Comparison of ENCODE assay signal across 9 mouse cellular contexts in the genomic region with DNA sequence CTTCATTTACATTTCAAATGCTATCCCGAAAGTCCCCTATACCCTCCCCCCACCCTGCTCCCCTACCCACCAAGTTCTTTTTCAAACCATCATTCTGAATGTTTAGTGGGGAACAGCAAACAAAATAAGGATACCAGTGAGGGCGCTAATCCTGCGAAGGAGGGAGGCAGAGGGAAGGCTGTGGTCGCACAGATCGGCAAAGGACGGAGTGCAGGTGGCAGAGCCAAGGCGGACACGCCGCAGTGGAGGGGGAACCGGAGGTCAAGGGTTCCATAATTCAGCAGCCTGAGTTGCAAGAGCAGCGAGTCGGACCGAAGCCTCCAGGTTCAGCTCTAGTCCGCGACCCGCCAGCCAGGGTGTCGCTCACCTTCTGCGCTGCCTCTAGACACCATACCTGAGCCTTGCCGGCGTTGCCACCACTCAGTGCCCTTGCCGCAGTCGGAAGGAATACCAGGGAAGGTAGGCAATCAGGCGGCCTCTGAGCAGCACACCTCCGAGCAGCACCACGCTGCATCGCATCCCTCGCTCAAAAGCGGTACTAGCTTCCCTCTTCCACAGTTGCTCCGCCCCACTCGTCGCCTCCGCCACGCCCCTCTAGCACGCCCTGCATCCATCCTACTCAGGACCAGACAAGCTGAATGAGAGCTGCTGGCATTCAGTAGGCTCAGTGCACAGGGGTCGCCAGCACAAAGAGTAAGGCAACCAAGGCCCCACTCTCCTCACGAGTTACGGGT.
DNase-seq lines count a peak whose midpoint lies in the region; ATAC-seq lines count a peak whose summit lies in the region.
"Had no signal": no experiment of that assay in that cellular context is flagged by ENCODE, and none has a peak within 500 bp of the region (broad histone marks: within the 10 kb centered on the region; RNA-seq: fewer than 3 reads in every experiment).

No protein-coding gene starts in this region.

- no peak overlapping the region for H3K9ac ChIP-seq in heart, embryonic 14.5 days (ENCODE audit: low read length)
- H3K9ac ChIP-seq in midbrain, embryonic 15.5 days, result peak overlapping the region; percentile 62

- no peaks in the 10 kb centered on the region for H3K9me3 ChIP-seq in heart, embryonic 14.5 days (ENCODE audit: control insufficient read depth, low read length)
- H3K9me3 ChIP-seq in midbrain, embryonic 15.5 days, result no peaks in the 10 kb centered on the region

- H3K4me2 ChIP-seq in heart, embryonic 14.5 days (ENCODE audit: low read length), result peak overlapping the region; percentile 63
- peak overlapping the region; percentile 71 for H3K4me2 ChIP-seq in midbrain, embryonic 15.5 days

- no peak for DNase-seq in heart, adult 9 months (ENCODE audit: low spot score in 2 of 2)
- DNase-seq in cerebellum, adult 8-10 months, result peak; percentile 0
- DNase-seq in forelimb bud, embryonic 11.5 days (ENCODE audit: low read depth, low spot score), result peak; percentile 7
- DNase-seq in layer of hippocampus, postnatal 36 days, result peak; percentile 47 to 52
- no peak for DNase-seq in MN1 (ENCODE audit: low spot score)
- DNase-seq in spleen, postnatal 14 days (ENCODE audit: low spot score in 2 of 2), result no peak

- H3K4me3 ChIP-seq in heart, embryonic 14.5 days (ENCODE audit: control insufficient read depth in 1 of 2, insufficient read depth in 1 of 2, low read depth in 1 of 2, low read length in 2 of 2), result peak overlapping the region; percentile 31 to 32
- peak overlapping the region; percentile 64 for H3K4me3 ChIP-seq in midbrain, embryonic 15.5 days

- ATAC-seq in heart, embryonic 14.5 days (ENCODE audit: insufficient number of reproducible peaks, insufficient read depth, low FRiP score, low read depth), result no peak
- ATAC-seq in midbrain, embryonic 15.5 days (replicated peaks), result peak; percentile 99

- no peak overlapping the region for H3K27ac ChIP-seq in heart, embryonic 14.5 days (replicated peaks in 1 of 2; ENCODE audit: control insufficient read depth in 1 of 2, insufficient read depth in 1 of 2, low read depth in 2 of 2, low read length in 2 of 2)
- peak overlapping the region; percentile 57 for H3K27ac ChIP-seq in midbrain, embryonic 15.5 days
- H3K27ac ChIP-seq: macrophage had no signal

- 4% methylated on average over 37 of the region's 37 CpGs for WGBS in heart, embryonic 14.5 days
- 1% methylated on average over 37 of the region's 37 CpGs for WGBS in midbrain, embryonic 15.5 days

- H3K4me1 ChIP-seq in heart, embryonic 14.5 days (ENCODE audit: control insufficient read depth in 2 of 2, insufficient read depth in 2 of 2, low read length in 2 of 2), result peaks cover 0 to 3% of the 10 kb centered on the region in 2 experiments; a peak in 1 of 4 replicates
- peaks cover 2% of the 10 kb centered on the region; the same call in 1 of the 2 replicates for H3K4me1 ChIP-seq in midbrain, embryonic 15.5 days

- no peaks in the 10 kb centered on the region for H3K36me3 ChIP-seq in heart, embryonic 14.5 days (ENCODE audit: control insufficient read depth, insufficient read depth, low read length)
- H3K36me3 ChIP-seq in midbrain, embryonic 15.5 days (replicated peaks), result no peaks in the 10 kb centered on the region

- peaks cover 4% of the 10 kb centered on the region; the same call in 1 of the 2 replicates for H3K27me3 ChIP-seq in heart, embryonic 14.5 days (ENCODE audit: control insufficient read depth, insufficient read depth, low read length)
- no peaks in the 10 kb centered on the region for H3K27me3 ChIP-seq in midbrain, embryonic 15.5 days (replicated peaks)

Comparison
In these comparisons a context has a peak if more than half of its experiments do, and no peak if none do; other contexts are left out.
1. DNase-seq: peak in cerebellum, adult 8-10 months (single experiment), forelimb bud, embryonic 11.5 days (single experiment) and layer of hippocampus, postnatal 36 days (2 of 2); none in heart, adult 9 months (0 of 2), MN1 (single experiment) and spleen, postnatal 14 days (0 of 2).